Mouse (Mus musculus): ENCODE results near the gene 2300009A05Rik. TPM values are rescaled to one million over a fixed set of nuclear protein-coding genes. Genes with fewer than 3 reads are reported as not detected.

The 2300009A05Rik gene
- polyA plus RNA-seq, 1 experiment from 2014 or later: 55.3 TPM

DNA sequence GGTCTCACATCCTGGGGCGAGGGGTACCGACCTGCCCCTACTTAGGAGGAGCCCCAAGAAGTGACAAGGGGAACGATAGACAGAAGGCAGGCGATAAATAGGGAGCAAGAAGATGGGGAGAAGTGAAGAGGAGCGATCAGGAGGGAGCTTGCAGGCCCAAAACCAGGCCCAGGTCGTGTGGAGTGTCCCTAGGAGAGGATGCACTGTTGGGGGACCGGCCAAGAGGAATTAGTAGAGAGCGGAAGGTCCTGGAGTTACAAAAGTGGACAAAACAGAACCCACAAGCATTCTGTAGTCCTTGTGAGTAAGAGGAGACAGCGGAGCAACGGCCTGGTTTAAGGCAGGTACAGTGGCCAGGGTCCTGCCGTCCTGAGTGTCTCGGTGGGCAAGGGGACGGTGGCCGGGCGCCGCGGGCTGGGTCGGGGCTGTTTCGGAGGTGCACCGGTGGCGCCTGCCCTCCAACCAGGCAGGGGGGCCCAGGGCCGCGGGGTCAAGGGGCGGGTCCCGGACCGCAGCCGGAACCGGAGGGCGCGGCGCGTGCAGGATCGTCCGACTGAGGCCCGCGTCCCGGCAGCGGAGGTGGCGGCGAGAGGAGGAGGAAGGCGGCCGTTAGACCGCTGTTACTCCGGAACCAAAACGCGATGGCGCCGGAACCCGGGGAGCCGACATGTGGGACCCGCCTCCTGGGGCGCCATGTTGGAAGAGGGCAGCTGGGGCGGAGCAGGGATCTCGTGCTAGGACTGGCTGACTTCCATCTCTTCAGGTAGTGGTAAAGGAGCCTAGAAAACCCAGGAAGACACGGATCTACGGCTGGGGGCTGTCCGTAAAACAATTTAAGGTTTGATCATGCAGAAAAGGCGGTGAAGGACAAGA, 21.5 kb downstream of the 2300009A05Rik start, which contains the start of gene Map2k5:
Gene Map2k5 (minus strand): TSS at position 633 of the 873 bp plus-strand sequence.
- peaks cover 22% of the 10 kb centered on the region for H3K4me1 ChIP-seq (ENCODE audit: insufficient read depth)
- H3K27me3 ChIP-seq (ENCODE audit: insufficient read depth, low read length): no peaks in the 10 kb centered on the region
- H3K4me2 ChIP-seq (ENCODE audit: low read depth, low read length): peak within 1 kb of the TSS; percentile 88
- TF ChIP-seq CTCF (IDR thresholded peaks at IDR 0.05; ENCODE audit: low read depth): no peak
- no peak for TF ChIP-seq EP300 (IDR thresholded peaks at IDR 0.05; ENCODE audit: low read depth)
- H3K9me3 ChIP-seq (ENCODE audit: low read length): no peaks in the 10 kb centered on the region
- peak within 1 kb of the TSS; percentile 85 for H3K27ac ChIP-seq (ENCODE audit: low read depth)
- DNase-seq: peak; percentile 92
- H3K9ac ChIP-seq (replicated peaks): peak within 1 kb of the TSS; percentile 77
- peak; percentile 96 for ATAC-seq
- no peaks in the 10 kb centered on the region for H3K36me3 ChIP-seq (replicated peaks; ENCODE audit: insufficient read depth, low read length)
- H3K4me3 ChIP-seq (ENCODE audit: low read depth, low read length): peak within 1 kb of the TSS; percentile 66
- under 1% methylated on average over 53 of the region's 58 CpGs for WGBS (ENCODE audit: insufficient replicate concordance)

- H3K4me1 ChIP-seq (ENCODE audit: insufficient read depth): peaks cover 18% of the 10 kb centered on the region
- no peak for TF ChIP-seq CTCF (IDR thresholded peaks at IDR 0.05; ENCODE audit: low read depth)
- 0 out of 2 replicates have a peak, but pooled peaks have one; percentile 20 for TF ChIP-seq EP300 (IDR thresholded peaks at IDR 0.05; ENCODE audit: low read depth)
Observed at GRCm38 (mm10) chr9:63373315-63373714, 25.7 kb downstream of the 2300009A05Rik start.

GRCm38 (mm10) chr9:63372541-63372940, 26.5 kb downstream of the 2300009A05Rik start:
- H3K27ac ChIP-seq (ENCODE audit: low read depth): no peak overlapping the region
- no peaks in the 10 kb centered on the region for H3K27me3 ChIP-seq (ENCODE audit: insufficient read depth, low read length)
- H3K36me3 ChIP-seq (replicated peaks; ENCODE audit: insufficient read depth, low read length): peaks cover 15% of the 10 kb centered on the region
- DNase-seq (no peak), ATAC-seq (no peak)
- no peaks in the 10 kb centered on the region for H3K9me3 ChIP-seq (ENCODE audit: low read length)
- H3K4me1 ChIP-seq (ENCODE audit: insufficient read depth): peaks cover 16% of the 10 kb centered on the region
- no peak overlapping the region for H3K4me3 ChIP-seq (ENCODE audit: low read depth, low read length)
- no peak overlapping the region for H3K4me2 ChIP-seq (ENCODE audit: low read depth, low read length)
- no peak overlapping the region for H3K9ac ChIP-seq (replicated peaks)
- TF ChIP-seq EP300 (IDR thresholded peaks at IDR 0.05; ENCODE audit: low read depth): no peak
- TF ChIP-seq CTCF (IDR thresholded peaks at IDR 0.05; ENCODE audit: low read depth): no peak
- WGBS (ENCODE audit: insufficient replicate concordance): 84% methylated on average over 8 of the region's 8 CpGs

More at GRCm38 (mm10) chr9:63373315-63373714, 25.7 kb downstream of the 2300009A05Rik start:
- Histone ChIP-seq H3K36me3 (replicated peaks; ENCODE audit: insufficient read depth, low read length) (peaks cover 15% of the 10 kb centered on the region), H3K9me3 (ENCODE audit: low read length) (no peaks in the 10 kb centered on the region), H3K9ac (replicated peaks) (no peak overlapping the region), H3K27ac (ENCODE audit: low read depth) (no peak overlapping the region), H3K4me2 (ENCODE audit: low read depth, low read length) (no peak overlapping the region), H3K27me3 (ENCODE audit: insufficient read depth, low read length) (no peaks in the 10 kb centered on the region), H3K4me3 (ENCODE audit: low read depth, low read length) (no peak overlapping the region)
- WGBS (ENCODE audit: insufficient replicate concordance): 36% methylated on average over 2 of the region's 2 CpGs
- DNase-seq (no peak), ATAC-seq (no peak)

- Histone ChIP-seq H3K4me1 (ENCODE audit: insufficient read depth) (no peaks in the 10 kb centered on the region; the same call in 1 of the 2 replicates), H3K4me2 (ENCODE audit: low read depth, low read length) (no peak overlapping the region), H3K36me3 (replicated peaks; ENCODE audit: insufficient read depth, low read length) (peaks cover 2% of the 10 kb centered on the region), H3K27me3 (ENCODE audit: insufficient read depth, low read length) (no peaks in the 10 kb centered on the region), H3K27ac (ENCODE audit: low read depth) (no peak overlapping the region), H3K9ac (replicated peaks) (no peak overlapping the region), H3K4me3 (ENCODE audit: low read depth, low read length) (no peak overlapping the region), H3K9me3 (ENCODE audit: low read length) (no peaks in the 10 kb centered on the region)
- TF ChIP-seq CTCF (IDR thresholded peaks at IDR 0.05; ENCODE audit: low read depth): no peak; the same call in 1 of the 2 replicates
- TF ChIP-seq EP300 (IDR thresholded peaks at IDR 0.05; ENCODE audit: low read depth): no peak
- no peak for ATAC-seq
- WGBS (ENCODE audit: insufficient replicate concordance): 60% methylated on average over 3 of the region's 3 CpGs
- no peak for DNase-seq
Observed at GRCm38 (mm10) chr9:63360410-63360809, 38.6 kb downstream of the 2300009A05Rik start.

DNA sequence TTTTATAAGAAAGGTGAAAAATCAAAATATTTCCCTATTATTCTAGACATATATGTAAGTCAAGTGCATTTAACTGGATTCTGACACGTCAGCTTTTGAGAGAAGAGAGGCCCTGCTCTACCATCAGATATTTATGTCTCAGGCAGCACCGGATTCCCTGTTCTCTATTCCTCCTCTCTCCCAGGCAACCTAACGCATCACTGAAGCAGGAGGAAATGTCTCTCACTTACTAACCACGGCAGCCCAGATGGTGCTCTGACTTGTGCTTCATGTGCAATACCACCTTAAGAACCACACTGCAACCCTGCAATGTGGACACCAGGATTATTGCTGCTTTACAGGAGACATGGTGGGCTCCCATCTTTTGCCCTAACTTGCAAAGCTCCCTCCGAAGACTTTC, 40.0 kb downstream of the 2300009A05Rik start:
- Histone ChIP-seq H3K4me2 (ENCODE audit: low read depth, low read length) (no peak overlapping the region), H3K4me3 (ENCODE audit: low read depth, low read length) (no peak overlapping the region), H3K36me3 (replicated peaks; ENCODE audit: insufficient read depth, low read length) (no peaks in the 10 kb centered on the region), H3K9ac (replicated peaks) (no peak overlapping the region), H3K4me1 (ENCODE audit: insufficient read depth) (no peaks in the 10 kb centered on the region; the same call in 1 of the 2 replicates), H3K27ac (ENCODE audit: low read depth) (no peak overlapping the region), H3K9me3 (ENCODE audit: low read length) (no peaks in the 10 kb centered on the region), H3K27me3 (ENCODE audit: insufficient read depth, low read length) (no peaks in the 10 kb centered on the region)
- DNase-seq: no peak
- no peak for TF ChIP-seq CTCF (IDR thresholded peaks at IDR 0.05; ENCODE audit: low read depth)
- TF ChIP-seq EP300 (IDR thresholded peaks at IDR 0.05; ENCODE audit: low read depth): no peak
- no peak for ATAC-seq
- WGBS (ENCODE audit: insufficient replicate concordance): 78% methylated on average over 5 of the region's 5 CpGs

GRCm38 (mm10) chr9:63356721-63357120, 42.3 kb downstream of the 2300009A05Rik start:
- H3K4me1 ChIP-seq (ENCODE audit: insufficient read depth): no peaks in the 10 kb centered on the region
- H3K4me3 ChIP-seq (ENCODE audit: low read depth, low read length): no peak overlapping the region
- H3K9ac ChIP-seq (replicated peaks): no peak overlapping the region
- H3K9me3 ChIP-seq (ENCODE audit: low read length): no peaks in the 10 kb centered on the region
- WGBS (ENCODE audit: insufficient replicate concordance): 73% methylated on average over 4 of the region's 4 CpGs
- no peaks in the 10 kb centered on the region for H3K27me3 ChIP-seq (ENCODE audit: insufficient read depth, low read length)
- H3K4me2 ChIP-seq (ENCODE audit: low read depth, low read length): no peak overlapping the region
- no peak for ATAC-seq
- no peaks in the 10 kb centered on the region for H3K36me3 ChIP-seq (replicated peaks; ENCODE audit: insufficient read depth, low read length)
- no peak for DNase-seq
- TF ChIP-seq EP300 (IDR thresholded peaks at IDR 0.05; ENCODE audit: low read depth) (no peak), CTCF (IDR thresholded peaks at IDR 0.05; ENCODE audit: low read depth) (no peak)
- no peak overlapping the region for H3K27ac ChIP-seq (ENCODE audit: low read depth)
